Mouse (Mus musculus): ENCODE measurements around the gene Trpm8. TPM values are rescaled to one million over a fixed set of nuclear protein-coding genes. Genes with fewer than 3 reads are reported as not detected.
A peak's percentile ranks its signal among the peaks of the same experiment; 100 is the strongest.

Trpm8 gene
- polyA plus RNA-seq, 1 experiment from 2014 or later, result not detected

DNA sequence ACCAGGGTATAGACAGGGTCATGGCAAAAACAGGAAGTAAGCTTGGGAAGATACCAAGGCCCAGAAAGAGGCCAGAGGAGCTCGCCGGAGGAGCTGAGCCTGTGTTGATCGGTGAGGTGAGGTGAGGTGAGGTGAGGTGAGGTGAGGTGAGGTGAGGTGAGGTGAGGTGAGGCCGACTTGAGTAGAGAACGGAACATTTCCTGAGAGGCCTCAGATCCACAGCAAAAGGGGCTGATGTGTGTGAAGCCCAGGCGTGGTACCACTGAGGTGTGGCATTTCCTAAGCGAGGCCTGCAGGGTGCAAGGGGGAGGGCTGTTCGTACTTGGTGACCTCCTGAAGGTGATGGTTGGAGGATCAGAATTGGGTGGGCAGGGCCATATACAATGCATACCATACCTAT, 24.4 kb upstream of the Trpm8 start:
- no peak overlapping the region for H3K9ac ChIP-seq
- no peaks in the 10 kb centered on the region for H3K4me1 ChIP-seq
- no peaks in the 10 kb centered on the region for H3K36me3 ChIP-seq
- H3K9me3 ChIP-seq, result peaks cover 97% of the 10 kb centered on the region
- ATAC-seq (ENCODE audit: low FRiP score, low read depth), result no peak
- WGBS, result 78% methylated on average over 8 of the region's 8 CpGs
- H3K27me3 ChIP-seq (replicated peaks), result no peaks in the 10 kb centered on the region
- H3K27ac ChIP-seq, result no peak overlapping the region
- no peak overlapping the region for H3K4me3 ChIP-seq
- H3K4me2 ChIP-seq (replicated peaks), result no peak overlapping the region

DNA sequence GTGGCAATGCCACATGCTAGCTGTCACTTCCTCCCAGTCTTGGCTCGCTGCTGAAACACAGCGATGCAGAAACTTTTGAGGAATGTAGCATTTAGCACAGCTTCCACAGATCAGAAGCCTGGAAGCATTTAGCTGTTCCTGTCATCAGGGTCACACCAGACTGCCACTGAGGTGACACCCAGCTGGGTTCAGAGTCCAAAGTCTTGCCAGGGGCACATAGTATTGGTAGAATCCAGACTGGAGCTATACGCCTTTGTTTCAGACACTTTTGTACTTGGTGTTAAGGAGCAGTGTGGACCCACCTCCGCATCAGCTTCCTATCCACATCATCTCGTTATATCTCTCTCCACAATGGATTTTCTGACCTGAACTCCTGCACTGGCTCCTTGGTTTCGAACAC, 23.9 kb upstream of the Trpm8 start:
- 75% methylated on average over 6 of the region's 6 CpGs for WGBS
- Histone ChIP-seq H3K4me1 (no peaks in the 10 kb centered on the region), H3K27me3 (replicated peaks) (no peaks in the 10 kb centered on the region)

DNA sequence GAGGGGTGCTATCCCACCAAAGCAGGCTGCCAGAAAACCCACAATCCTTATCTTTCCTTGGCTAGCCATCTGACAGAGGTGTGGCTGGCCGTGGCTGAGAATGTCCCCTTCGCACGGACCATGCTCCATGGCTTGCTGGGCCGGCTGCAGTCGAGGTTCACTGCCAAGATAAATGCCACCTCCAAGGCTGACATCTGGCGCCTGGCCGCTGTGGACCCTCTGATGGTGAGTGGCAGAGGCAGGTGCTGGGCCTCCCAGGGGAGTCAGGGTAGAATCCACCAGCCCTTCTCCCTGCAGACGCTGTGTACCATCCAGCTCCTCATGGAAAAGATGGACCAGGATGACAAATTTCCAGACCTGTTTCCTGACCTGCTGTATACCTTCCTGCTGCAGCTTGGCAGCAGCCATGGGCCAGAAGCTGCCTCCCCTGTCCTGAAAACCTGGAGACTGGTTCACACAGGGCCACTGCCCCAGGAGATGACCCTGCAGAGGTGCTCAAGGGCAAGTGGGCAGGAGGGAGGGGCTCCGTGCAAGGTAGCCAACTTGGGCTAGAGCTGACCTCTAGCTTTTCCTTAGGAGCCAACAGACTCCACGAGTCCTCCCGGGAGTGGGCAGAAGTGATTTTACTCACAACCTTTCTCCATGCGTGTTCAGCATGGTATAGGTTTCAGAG, 22.5 kb upstream of the Trpm8 start:
- WGBS, result 85% methylated on average over 12 of the region's 12 CpGs
- Histone ChIP-seq H3K9ac (no peak overlapping the region), H3K4me2 (replicated peaks) (no peak overlapping the region), H3K4me1 (0 out of 2 replicates have a peak, but pooled peaks cover 4% of the 10 kb centered on the region), H3K27ac (no peak overlapping the region), H3K27me3 (replicated peaks) (no peaks in the 10 kb centered on the region), H3K36me3 (peaks cover 8% of the 10 kb centered on the region; the same call in 1 of the 2 replicates), H3K9me3 (peaks cover 91% of the 10 kb centered on the region), H3K4me3 (no peak overlapping the region)
- no peak for ATAC-seq (ENCODE audit: low FRiP score, low read depth)

More for the DNA sequence above, 23.9 kb upstream of the Trpm8 start:
- Histone ChIP-seq H3K27ac (no peak overlapping the region), H3K4me3 (no peak overlapping the region), H3K36me3 (no peaks in the 10 kb centered on the region), H3K9ac (no peak overlapping the region), H3K4me2 (replicated peaks) (no peak overlapping the region), H3K9me3 (peaks cover 97% of the 10 kb centered on the region)
- no peak for ATAC-seq (ENCODE audit: low FRiP score, low read depth)

DNA sequence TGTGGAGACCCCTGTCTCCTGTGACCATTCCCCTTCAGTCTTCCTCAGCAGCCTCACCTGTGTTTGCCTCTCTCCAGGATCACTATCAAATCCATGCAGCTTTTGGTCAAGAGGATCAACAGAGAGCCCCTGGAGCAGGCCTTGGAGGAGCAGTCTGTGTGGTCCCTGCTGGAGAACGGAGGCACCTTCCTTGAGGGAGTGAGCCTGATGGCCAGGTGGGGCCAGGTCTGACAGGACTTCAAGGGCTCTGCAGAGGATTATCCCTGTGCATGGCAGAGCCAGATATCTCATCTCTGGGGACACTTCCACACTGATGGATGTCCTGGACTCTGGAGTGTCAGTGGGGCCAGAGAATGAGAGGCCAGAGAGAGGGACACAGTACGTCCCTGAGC, 22.0 kb upstream of the Trpm8 start:
- no peak for ATAC-seq (ENCODE audit: low FRiP score, low read depth)
- H3K36me3 ChIP-seq, result peaks cover 14% of the 10 kb centered on the region
- H3K4me2 ChIP-seq (replicated peaks), result no peak overlapping the region
- H3K9ac ChIP-seq, result no peak overlapping the region
- 53% methylated on average over 2 of the region's 2 CpGs for WGBS
- H3K4me3 ChIP-seq, result no peak overlapping the region
- no peaks in the 10 kb centered on the region for H3K27me3 ChIP-seq (replicated peaks)
- no peak overlapping the region for H3K27ac ChIP-seq
- 0 out of 2 replicates have a peak, but pooled peaks cover 4% of the 10 kb centered on the region for H3K4me1 ChIP-seq
- peaks cover 88% of the 10 kb centered on the region for H3K9me3 ChIP-seq

DNA sequence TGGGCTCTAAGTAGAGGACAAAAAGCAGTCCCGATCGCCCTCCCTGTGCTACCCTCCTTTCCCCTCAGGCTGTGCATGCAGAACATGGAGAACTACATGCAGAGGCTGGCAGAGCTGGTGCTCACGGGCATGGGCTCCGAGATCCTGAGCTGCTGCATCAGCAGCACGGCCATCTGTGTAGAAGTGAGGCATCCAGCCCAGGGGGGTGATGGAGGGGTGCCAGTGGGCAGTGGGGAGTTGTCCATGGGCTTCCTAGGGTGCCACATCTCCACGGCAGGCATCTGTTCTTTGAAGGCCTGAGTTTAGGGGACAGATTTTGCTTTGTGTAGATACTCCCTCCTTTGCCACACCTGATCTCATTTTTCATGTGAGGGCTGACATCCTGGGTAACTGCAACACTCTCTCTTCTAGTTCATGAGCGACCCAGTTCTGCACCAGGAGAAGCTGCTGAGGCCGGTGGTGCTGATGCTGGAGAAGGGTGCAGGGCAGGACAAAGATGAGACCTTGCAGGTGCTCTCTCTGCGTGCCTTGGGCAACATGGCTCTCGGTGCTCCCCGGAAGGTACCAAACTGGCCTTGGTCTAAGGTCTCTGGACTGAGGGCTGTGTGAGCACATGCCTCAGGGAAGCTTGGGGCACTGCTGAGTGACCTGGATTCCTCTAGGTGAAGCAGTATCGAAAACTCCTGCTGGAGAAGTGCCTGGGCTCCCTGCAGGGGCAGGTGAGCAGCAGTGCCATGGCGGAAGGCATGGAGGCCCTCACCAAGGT, 21.3 kb upstream of the Trpm8 start:
- 80% methylated on average over 13 of the region's 13 CpGs for WGBS
- H3K4me3 ChIP-seq, result no peak overlapping the region
- no peak for ATAC-seq (ENCODE audit: low FRiP score, low read depth)

DNA sequence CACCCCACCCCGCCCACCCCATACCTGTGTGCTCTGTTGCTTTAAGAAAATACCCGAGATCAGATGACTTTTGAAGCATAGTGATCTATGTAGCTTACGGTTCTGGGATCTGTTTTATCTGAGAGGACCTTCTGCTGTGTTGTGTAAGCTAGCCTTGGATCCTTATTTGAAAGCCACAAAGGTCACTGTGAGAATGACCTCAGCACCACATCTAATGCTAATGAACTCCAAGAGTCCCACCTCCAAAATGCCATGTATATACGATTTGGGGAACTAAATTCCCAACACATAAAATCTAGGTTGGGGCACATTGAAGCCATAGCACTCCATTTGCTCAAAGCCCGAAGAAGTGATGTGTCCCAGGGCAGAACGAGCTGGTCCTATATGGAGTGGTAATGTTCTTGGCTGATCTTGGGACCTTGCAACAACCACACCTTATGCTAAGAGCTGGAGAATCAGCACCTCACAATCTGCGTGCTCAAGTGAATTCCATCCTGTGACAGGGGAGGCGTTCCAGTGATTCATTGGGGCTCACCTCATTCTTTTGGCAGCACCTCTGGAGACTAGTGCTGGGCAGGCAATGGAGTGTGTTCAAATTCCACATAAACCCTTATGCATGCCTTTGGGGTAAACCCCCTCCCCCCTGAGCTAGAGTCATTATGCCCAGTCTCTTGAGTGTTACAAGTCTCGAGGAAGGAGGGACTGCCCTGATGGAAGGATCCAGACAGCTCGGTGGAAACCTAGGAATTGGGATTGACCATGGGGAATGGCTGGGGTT, 20.4 kb upstream of the Trpm8 start:
- Histone ChIP-seq H3K27ac (no peak overlapping the region), H3K27me3 (replicated peaks) (no peaks in the 10 kb centered on the region), H3K9me3 (peaks cover 79% of the 10 kb centered on the region), H3K9ac (no peak overlapping the region), H3K4me3 (no peak overlapping the region), H3K4me1 (0 out of 2 replicates have a peak, but pooled peaks cover 4% of the 10 kb centered on the region), H3K4me2 (replicated peaks) (no peak overlapping the region), H3K36me3 (peaks cover 29% of the 10 kb centered on the region)
- 80% methylated on average over 10 of the region's 10 CpGs for WGBS
- no peak for ATAC-seq (ENCODE audit: low FRiP score, low read depth)

More for the DNA sequence above, 21.3 kb upstream of the Trpm8 start:
- Histone ChIP-seq H3K36me3 (peaks cover 20% of the 10 kb centered on the region), H3K4me1 (0 out of 2 replicates have a peak, but pooled peaks cover 4% of the 10 kb centered on the region), H3K9ac (no peak overlapping the region), H3K27ac (no peak overlapping the region), H3K27me3 (replicated peaks) (no peaks in the 10 kb centered on the region), H3K9me3 (peaks cover 81% of the 10 kb centered on the region), H3K4me2 (replicated peaks) (no peak overlapping the region)

DNA sequence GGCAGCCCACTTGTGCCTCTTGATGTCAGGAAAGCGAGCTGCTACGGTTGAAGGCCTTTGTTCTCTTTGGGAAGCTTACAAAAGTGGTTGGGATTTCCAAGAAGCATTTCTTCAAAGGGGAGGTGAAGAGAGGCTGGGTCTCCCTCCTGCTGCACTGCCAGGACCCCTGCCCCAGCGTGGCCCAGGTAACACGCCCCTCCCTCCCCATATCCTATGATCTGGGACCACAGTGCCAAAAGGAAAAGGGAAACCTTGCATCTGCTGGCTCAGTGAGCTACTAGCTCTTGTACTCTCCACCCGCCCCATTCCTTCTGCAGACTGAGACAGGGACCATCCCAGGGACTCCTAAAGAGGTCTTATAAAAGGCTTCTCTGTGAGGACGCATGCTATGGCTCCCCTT, 19.8 kb upstream of the Trpm8 start:
- Histone ChIP-seq H3K4me3 (no peak overlapping the region), H3K27me3 (replicated peaks) (no peaks in the 10 kb centered on the region), H3K4me1 (0 out of 2 replicates have a peak, but pooled peaks cover 4% of the 10 kb centered on the region), H3K27ac (no peak overlapping the region), H3K4me2 (replicated peaks) (no peak overlapping the region), H3K36me3 (peaks cover 35% of the 10 kb centered on the region), H3K9me3 (peaks cover 73% of the 10 kb centered on the region), H3K9ac (no peak overlapping the region)
- no peak for ATAC-seq (ENCODE audit: low FRiP score, low read depth)
- WGBS, result 79% methylated on average over 6 of the region's 6 CpGs

DNA sequence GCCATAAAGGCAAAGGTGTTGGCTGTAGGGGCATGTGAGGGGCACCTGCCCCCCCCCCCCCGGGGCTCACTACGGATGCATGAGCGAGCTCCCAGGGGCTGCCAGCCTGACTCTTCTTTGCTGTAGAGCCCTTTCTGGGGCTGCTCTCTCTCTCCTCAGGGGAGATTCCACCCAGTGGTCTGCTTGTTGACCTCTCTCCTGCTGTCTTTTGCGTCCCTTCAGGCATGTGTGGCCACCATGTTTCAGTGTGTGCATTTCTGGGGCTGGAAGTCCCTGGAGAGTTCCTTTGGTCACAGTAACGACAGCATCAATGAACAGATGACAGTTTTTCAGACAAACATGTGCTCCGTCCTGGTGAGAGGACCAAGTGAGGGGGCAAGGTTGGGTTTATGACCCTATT, 19.1 kb upstream of the Trpm8 start:
- Histone ChIP-seq H3K27ac (no peak overlapping the region), H3K36me3 (peaks cover 41% of the 10 kb centered on the region), H3K9me3 (peaks cover 67% of the 10 kb centered on the region), H3K4me3 (no peak overlapping the region), H3K27me3 (replicated peaks) (no peaks in the 10 kb centered on the region), H3K4me1 (0 out of 2 replicates have a peak, but pooled peaks cover 4% of the 10 kb centered on the region), H3K4me2 (replicated peaks) (no peak overlapping the region), H3K9ac (no peak overlapping the region)
- WGBS, result 71% methylated on average over 6 of the region's 6 CpGs
- ATAC-seq (ENCODE audit: low FRiP score, low read depth), result no peak

DNA sequence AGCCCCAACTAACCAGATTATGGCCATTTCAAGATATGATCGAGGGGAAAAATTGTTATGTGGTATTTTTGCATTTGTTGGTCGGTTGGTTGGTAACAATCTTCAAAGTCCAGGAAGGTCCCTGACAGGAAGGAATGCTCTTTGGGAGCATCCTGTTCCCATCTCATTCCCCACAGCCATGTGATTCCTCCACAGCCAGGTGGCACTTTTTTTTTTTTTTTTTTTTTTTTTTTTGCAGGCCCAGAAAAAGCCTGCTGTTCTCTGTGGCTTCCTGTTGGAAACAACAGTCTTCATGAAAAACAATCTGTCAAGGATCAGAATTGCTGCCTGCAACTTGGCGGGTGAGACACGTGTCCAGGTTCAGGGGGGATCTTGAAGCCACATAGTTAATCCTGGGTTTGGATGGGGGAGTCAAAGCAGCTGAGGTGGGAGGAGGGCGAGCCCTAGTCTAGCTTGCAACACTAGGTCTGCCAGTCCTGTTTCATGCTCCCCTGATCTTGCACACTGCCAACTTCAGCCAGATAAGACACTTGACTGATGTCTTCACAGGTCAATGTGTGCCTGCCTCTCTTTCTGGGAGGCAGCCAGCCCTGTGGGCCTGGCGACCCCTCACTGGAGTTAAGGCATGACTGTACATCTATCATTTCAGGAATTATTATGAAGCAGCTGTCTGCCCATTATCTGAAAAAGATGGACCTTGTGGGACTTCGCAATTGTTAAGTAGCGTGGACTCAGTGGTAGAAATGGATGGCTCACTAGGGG, 18.4 kb upstream of the Trpm8 start:
- Histone ChIP-seq H3K4me2 (replicated peaks) (no peak overlapping the region), H3K36me3 (peaks cover 48% of the 10 kb centered on the region), H3K27me3 (replicated peaks) (no peaks in the 10 kb centered on the region), H3K9ac (no peak overlapping the region), H3K4me1 (0 out of 2 replicates have a peak, but pooled peaks cover 4% of the 10 kb centered on the region), H3K9me3 (peaks cover 65% of the 10 kb centered on the region), H3K27ac (no peak overlapping the region), H3K4me3 (no peak overlapping the region)
- WGBS, result 78% methylated on average over 8 of the region's 8 CpGs
- peak; percentile 2 for ATAC-seq (ENCODE audit: low FRiP score, low read depth)

DNA sequence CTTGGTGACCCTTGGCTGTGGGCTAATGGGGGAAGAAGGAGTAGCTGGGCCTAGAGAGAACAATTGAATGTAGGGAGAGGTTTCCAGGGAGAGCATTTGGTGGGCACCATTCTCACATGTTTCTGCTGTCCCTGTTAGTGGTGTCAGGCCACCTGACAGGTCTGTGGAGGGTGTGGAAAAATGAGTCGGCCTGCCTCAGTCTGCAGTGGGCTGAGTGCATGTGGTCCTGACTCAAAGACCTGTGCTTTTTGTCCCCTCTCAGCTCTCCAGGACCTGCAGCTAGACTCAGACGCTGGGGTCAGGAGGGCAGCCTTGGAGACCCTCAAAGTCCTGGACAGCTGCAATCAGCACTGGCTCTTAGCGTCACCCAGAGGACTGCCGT, 17.8 kb upstream of the Trpm8 start:
- Histone ChIP-seq H3K9me3 (peaks cover 62% of the 10 kb centered on the region), H3K27me3 (replicated peaks) (no peaks in the 10 kb centered on the region), H3K27ac (no peak overlapping the region), H3K4me3 (no peak overlapping the region), H3K36me3 (peaks cover 54% of the 10 kb centered on the region), H3K4me1 (0 out of 2 replicates have a peak, but pooled peaks cover 4% of the 10 kb centered on the region), H3K9ac (no peak overlapping the region), H3K4me2 (replicated peaks) (no peak overlapping the region)
- WGBS, result 76% methylated on average over 4 of the region's 4 CpGs
- ATAC-seq (ENCODE audit: low FRiP score, low read depth), result peak; percentile 5

DNA sequence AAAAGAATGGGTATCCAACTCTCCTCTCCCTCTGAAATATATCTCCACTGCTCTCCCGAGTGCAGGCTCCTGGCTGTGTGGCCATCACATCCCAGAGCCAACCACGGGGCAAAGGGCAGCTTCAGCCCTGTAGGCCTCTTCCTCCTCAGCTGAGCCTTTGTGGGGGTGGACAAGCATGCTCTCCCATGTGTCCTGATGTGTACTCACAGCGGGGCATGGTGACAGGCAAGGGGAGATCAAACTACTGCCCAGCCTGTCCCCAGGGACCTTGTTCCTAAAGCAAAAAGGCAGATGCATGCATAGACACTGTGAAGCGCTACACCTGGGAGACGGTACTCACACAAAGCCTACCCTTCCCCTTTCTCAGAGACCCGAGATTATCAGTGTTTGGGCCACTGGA, 17.3 kb upstream of the Trpm8 start:
- H3K27ac ChIP-seq, result no peak overlapping the region
- H3K4me1 ChIP-seq, result 0 out of 2 replicates have a peak, but pooled peaks cover 4% of the 10 kb centered on the region
- H3K36me3 ChIP-seq, result peaks cover 59% of the 10 kb centered on the region
- no peaks in the 10 kb centered on the region for H3K27me3 ChIP-seq (replicated peaks)
- peaks cover 62% of the 10 kb centered on the region for H3K9me3 ChIP-seq
- WGBS, result 84% methylated on average over 6 of the region's 6 CpGs
- no peak overlapping the region for H3K9ac ChIP-seq
- no peak overlapping the region for H3K4me3 ChIP-seq
- 0 out of 2 replicates have a peak, but pooled peaks have one; percentile 1 for ATAC-seq (ENCODE audit: low FRiP score, low read depth)
- no peak overlapping the region for H3K4me2 ChIP-seq (replicated peaks)

All from neural tube, embryonic 12.5 days (tissue).